Comparison of ENCODE assay signal across 9 mouse cellular contexts in the genomic region with DNA sequence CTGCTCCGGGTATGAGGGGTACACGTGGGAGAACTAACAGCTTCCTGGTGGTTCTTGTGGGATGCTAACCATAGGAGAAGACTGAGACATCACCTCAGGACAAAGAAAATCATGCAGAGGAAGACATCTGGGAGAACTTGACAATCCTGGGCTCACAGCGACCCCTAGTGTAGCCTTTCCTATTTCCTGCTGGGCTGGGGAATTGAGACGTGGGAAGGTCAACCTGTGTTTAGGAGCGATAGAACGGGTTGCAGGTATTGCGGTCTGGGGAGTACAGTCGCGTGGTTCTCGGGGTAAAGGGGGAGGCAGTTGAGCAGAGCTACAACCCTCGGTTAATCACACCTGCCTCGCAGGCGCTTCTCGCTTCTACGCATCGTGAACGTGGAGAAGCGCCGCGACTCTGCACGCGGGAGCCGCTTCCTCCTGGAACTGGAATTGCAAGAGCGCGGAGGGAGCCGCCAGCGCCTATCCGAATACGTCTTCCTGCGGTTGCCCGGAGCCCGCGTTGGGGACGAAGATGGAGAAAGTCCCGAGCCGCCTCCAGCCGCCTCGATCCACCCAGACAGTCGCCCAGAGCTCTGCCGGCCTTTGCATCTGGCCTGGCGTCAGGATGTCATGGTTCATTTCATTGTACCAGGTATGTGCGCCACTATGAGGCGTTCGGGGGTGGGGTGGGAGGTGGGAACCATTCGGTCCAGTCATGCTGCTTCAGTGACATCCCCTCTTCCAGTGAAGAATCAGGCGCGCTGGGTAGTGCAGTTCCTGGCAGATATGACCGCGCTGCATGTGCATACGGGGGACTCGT. TPM values are rescaled to one million over a fixed set of nuclear protein-coding genes. Genes with fewer than 3 reads are reported as not detected.
DNase-seq lines count a peak whose midpoint lies in the region; ATAC-seq and TF ChIP-seq lines count a peak whose summit lies in the region.
"Had no signal": no experiment of that assay in that cellular context is flagged by ENCODE, and none has a peak within 500 bp of the region (broad histone marks: within the 10 kb centered on the region; RNA-seq: fewer than 3 reads in every experiment).

No protein-coding gene starts in this region.

- peaks cover 9 to 21% of the 10 kb centered on the region in 2 experiments for H3K4me1 ChIP-seq in CH12.LX (ENCODE audit: control insufficient read depth in 1 of 2, insufficient read depth in 2 of 2)
- peaks cover 18% of the 10 kb centered on the region; the same call in 1 of the 2 replicates for H3K4me1 ChIP-seq in embryonic facial prominence, embryonic 12.5 days
- H3K4me1 ChIP-seq in heart, embryonic 10.5 days: peaks cover 17% of the 10 kb centered on the region
- H3K4me1 ChIP-seq in kidney, embryonic 14.5 days (ENCODE audit: control insufficient read depth, insufficient read depth, low read length): 0 out of 2 replicates have a peak, but pooled peaks cover 4% of the 10 kb centered on the region
- H3K4me1 ChIP-seq in liver, adult 2 months (ENCODE audit: control insufficient read depth, insufficient read depth, low read length): no peaks in the 10 kb centered on the region
- H3K4me1 ChIP-seq in stomach, embryonic 16.5 days (ENCODE audit: control insufficient read depth, insufficient read depth, low read length): peaks cover 4% of the 10 kb centered on the region; the same call in 1 of the 2 replicates

- no peak overlapping the region for H3K27ac ChIP-seq in CH12.LX (ENCODE audit: insufficient read depth, low read depth)
- no peak overlapping the region for H3K27ac ChIP-seq in embryonic facial prominence, embryonic 12.5 days
- H3K27ac ChIP-seq in heart, embryonic 10.5 days: no peak overlapping the region
- no peak overlapping the region for H3K27ac ChIP-seq in kidney, embryonic 14.5 days (ENCODE audit: low read depth, low read length)
- no peak overlapping the region for H3K27ac ChIP-seq in liver, adult 2 months (replicated peaks; ENCODE audit: insufficient read depth, low read depth, low read length)
- H3K27ac ChIP-seq in stomach, embryonic 16.5 days (ENCODE audit: low read length): no peak overlapping the region
- H3K27ac ChIP-seq: macrophage had no signal

- H3K27me3 ChIP-seq in CH12.LX (replicated peaks): peaks cover 60% of the 10 kb centered on the region
- H3K27me3 ChIP-seq in embryonic facial prominence, embryonic 12.5 days: peaks cover 27% of the 10 kb centered on the region
- H3K27me3 ChIP-seq in heart, embryonic 10.5 days (ENCODE audit: insufficient read depth, poor library complexity, severe bottlenecking): peaks cover 87% of the 10 kb centered on the region
- H3K27me3 ChIP-seq in kidney, embryonic 14.5 days (ENCODE audit: control insufficient read depth, insufficient read depth, low read length): peaks cover 18% of the 10 kb centered on the region
- peaks cover 3% of the 10 kb centered on the region; the same call in 1 of the 2 replicates for H3K27me3 ChIP-seq in liver, adult 2 months (ENCODE audit: control insufficient read depth, insufficient read depth, low read length)
- H3K27me3 ChIP-seq in stomach, embryonic 16.5 days (ENCODE audit: control insufficient read depth, insufficient read depth, low read length): peaks cover 12% of the 10 kb centered on the region

- no peaks in the 10 kb centered on the region for H3K79me2 ChIP-seq in CH12.LX (replicated peaks; ENCODE audit: control insufficient read depth, extremely low read depth, insufficient read depth, poor library complexity, severe bottlenecking)
- no peaks in the 10 kb centered on the region for H3K79me2 ChIP-seq in liver, adult 2 months (ENCODE audit: control insufficient read depth, insufficient read depth, low read length)

- no peaks in the 10 kb centered on the region for H3K9me3 ChIP-seq in CH12.LX (replicated peaks; ENCODE audit: low read length)
- no peaks in the 10 kb centered on the region for H3K9me3 ChIP-seq in embryonic facial prominence, embryonic 12.5 days
- H3K9me3 ChIP-seq in heart, embryonic 10.5 days: no peaks in the 10 kb centered on the region
- H3K9me3 ChIP-seq in kidney, embryonic 14.5 days (ENCODE audit: control insufficient read depth, low read length): no peaks in the 10 kb centered on the region
- H3K9me3 ChIP-seq in stomach, embryonic 16.5 days (replicated peaks; ENCODE audit: control insufficient read depth, low read length): no peaks in the 10 kb centered on the region

- H3K4me3 ChIP-seq in CH12.LX (replicated peaks in 1 of 3; ENCODE audit: low read depth in 2 of 3, low read length in 2 of 3, poor library complexity in 1 of 3): no peak overlapping the region
- peak overlapping the region; percentile 32 for H3K4me3 ChIP-seq in embryonic facial prominence, embryonic 12.5 days
- peak overlapping the region; percentile 54 for H3K4me3 ChIP-seq in heart, embryonic 10.5 days
- H3K4me3 ChIP-seq in kidney, embryonic 14.5 days (ENCODE audit: low read length): peak overlapping the region; percentile 37
- peak overlapping the region; percentile 2; the same call in 1 of the 2 replicates for H3K4me3 ChIP-seq in liver, adult 2 months (ENCODE audit: insufficient read depth, low read depth, low read length)
- peak overlapping the region; percentile 40 for H3K4me3 ChIP-seq in stomach, embryonic 16.5 days (replicated peaks; ENCODE audit: low read length)

- TF ChIP-seq EP300 in CH12.LX (IDR thresholded peaks at IDR 0.05; ENCODE audit: low read length): no peak

- no peak for TF ChIP-seq POLR2A in CH12.LX (IDR thresholded peaks at IDR 0.05; ENCODE audit: low read depth, low read length)
- TF ChIP-seq POLR2A in liver, adult 2 months (IDR thresholded peaks at IDR 0.05; ENCODE audit: extremely low read depth, insufficient read depth, low read length): no peak

- no peak overlapping the region for H3K9ac ChIP-seq in CH12.LX (ENCODE audit: insufficient read depth, low read depth)
- H3K9ac ChIP-seq in embryonic facial prominence, embryonic 12.5 days: peak overlapping the region; percentile 50
- H3K9ac ChIP-seq in kidney, embryonic 14.5 days (ENCODE audit: low read depth, low read length): peak overlapping the region; percentile 55
- H3K9ac ChIP-seq in liver, adult 2 months (ENCODE audit: low read depth, low read length): no peak overlapping the region
- H3K9ac ChIP-seq in stomach, embryonic 16.5 days (ENCODE audit: low read length): peak overlapping the region; percentile 46

- 2% methylated on average over 51 of the region's 51 CpGs for WGBS in embryonic facial prominence, embryonic 12.5 days
- WGBS in heart, embryonic 10.5 days: 2% methylated on average over 51 of the region's 51 CpGs
- under 1% methylated on average over 51 of the region's 51 CpGs for WGBS in kidney, embryonic 14.5 days
- WGBS in liver, adult 2 months: 5% methylated on average over 51 of the region's 51 CpGs
- WGBS in stomach, embryonic 16.5 days: 2% methylated on average over 51 of the region's 51 CpGs

- in situ Hi-C loops in CH12.LX (cut with MboI; ENCODE audit: low pct_ligation_motif_present, low pct_unique_long_range_greater_than_20kb, low sequenced_read_pairs): no loop called here

- peaks cover 0 to 3% of the 10 kb centered on the region in 2 experiments for H3K36me3 ChIP-seq in CH12.LX (replicated peaks in 1 of 2; ENCODE audit: control insufficient read depth in 1 of 2, insufficient read depth in 1 of 2, low read length in 1 of 2)
- peaks cover 26% of the 10 kb centered on the region for H3K36me3 ChIP-seq in embryonic facial prominence, embryonic 12.5 days
- no peaks in the 10 kb centered on the region; the same call in 1 of the 2 replicates for H3K36me3 ChIP-seq in heart, embryonic 10.5 days
- peaks cover 17% of the 10 kb centered on the region for H3K36me3 ChIP-seq in kidney, embryonic 14.5 days (ENCODE audit: control insufficient read depth, insufficient read depth, low read length)
- no peaks in the 10 kb centered on the region for H3K36me3 ChIP-seq in liver, adult 2 months (ENCODE audit: control insufficient read depth, insufficient read depth, low read length)
- H3K36me3 ChIP-seq in stomach, embryonic 16.5 days (ENCODE audit: control insufficient read depth, insufficient read depth, low read length): no peaks in the 10 kb centered on the region

- peak; percentile 59 for DNase-seq in CH12.LX (ENCODE audit: extremely low read depth)
- peak; percentile 67 to 87 for DNase-seq in adrenal gland, postnatal 36 days
- no peak for DNase-seq in heart, embryonic 10.5 days (ENCODE audit: low spot score)
- DNase-seq in liver, adult 2 months (ENCODE audit: extremely low read depth, low read depth, low spot score): peak; percentile 74

- H3K4me2 ChIP-seq in CH12.LX (ENCODE audit: insufficient read depth, low read depth, poor library complexity, severe bottlenecking): no peak overlapping the region
- H3K4me2 ChIP-seq in embryonic facial prominence, embryonic 12.5 days (replicated peaks): peak overlapping the region; percentile 69
- H3K4me2 ChIP-seq in kidney, embryonic 14.5 days (replicated peaks; ENCODE audit: low read depth, low read length): peak overlapping the region; percentile 84
- H3K4me2 ChIP-seq in stomach, embryonic 16.5 days (ENCODE audit: low read depth, low read length): peak overlapping the region; percentile 70

- TF ChIP-seq CTCF in CH12.LX (conservative IDR thresholded peaks at IDR 0.05 in 1 of 2, IDR thresholded peaks at IDR 0.05 in 1 of 2; ENCODE audit: low read depth in 2 of 2, low read length in 2 of 2): peak; percentile 65 to 75
- peak; percentile 79 for TF ChIP-seq CTCF in liver, adult 2 months (IDR thresholded peaks at IDR 0.05; ENCODE audit: low read depth, low read length)

- dilution Hi-C loops in CH12.LX (cut with MboI; ENCODE audit: extremely low pct_ligation_motif_present, extremely low pct_unique_long_range_greater_than_20kb, low sequenced_read_pairs): no loop called here

- ATAC-seq in embryonic facial prominence, embryonic 12.5 days (ENCODE audit: insufficient number of reproducible peaks, insufficient read depth, low FRiP score, low TSS enrichment): peak; percentile 5; the same call in 1 of the 2 replicates
- peak; percentile 37 for ATAC-seq in kidney, embryonic 14.5 days (ENCODE audit: low FRiP score, low TSS enrichment)
- peak; percentile 51; the same call in 1 of the 2 replicates for ATAC-seq in monocyte, adult 5-6 weeks (replicated peaks; ENCODE audit: insufficient number of reproducible peaks, low FRiP score, low TSS enrichment, poor library complexity, severe bottlenecking)
- 0 out of 2 replicates have a peak, but pooled peaks have one; percentile 11 for ATAC-seq in stomach, embryonic 16.5 days (ENCODE audit: insufficient read depth, low FRiP score)

- peak; percentile 77 for TF ChIP-seq RAD21 in CH12.LX (IDR thresholded peaks at IDR 0.05; ENCODE audit: low read depth, low read length)

RNA-seq across cellular contexts. Expression of a gene that starts 7.8 kb away (rescaled TPM):
- total RNA-seq in CH12.LX (2012; rRNA removed) (52.8 and 63.1 TPM in 2 replicates), CH12.LX (2014; rRNA removed) (23.9 and 25.3 TPM in 2 replicates)
- polyA plus RNA-seq in CH12.LX (2012; ENCODE audit: insufficient read length, low read depth): 37.8 and 38.0 TPM in 2 replicates
- 1 to 10 TPM; 1.4 to 1.5 TPM for total RNA-seq in adrenal gland, postnatal 36 days (2021)
- 13.3 and 16.2 TPM in 2 replicates for polyA plus RNA-seq in embryonic facial prominence, embryonic 12.5 days (2016; fragmentation: Nextera tagmentation; extraction: Ambion mirVana)
- polyA plus RNA-seq in heart, embryonic 10.5 days (2016; fragmentation: Nextera tagmentation; extraction: Ambion mirVana): 0.94 and 3.4 TPM in 2 replicates
- 4.0 and 4.3 TPM in 2 replicates for polyA plus RNA-seq in kidney, embryonic 14.5 days (2014; fragmentation: Nextera tagmentation; extraction: Ambion mirVana)
- 0.60 and 0.83 TPM in 2 replicates for total RNA-seq in liver, adult 2 months (2014; rRNA removed)
- 1.9 and 2.0 TPM in 2 replicates for polyA plus RNA-seq in liver, adult 2 months (2012; rRNA removed)
- total RNA-seq in monocyte, adult 5-6 weeks (2017): 14.0 to 17.9 TPM (median 14.2 TPM) in 3 replicates
- polyA plus RNA-seq in stomach, embryonic 16.5 days (2015; fragmentation: Nextera tagmentation; extraction: Ambion mirVana): 74.2 and 103 TPM in 2 replicates
- polyA plus RNA-seq: macrophage had no signal

RNA-seq across cellular contexts. Expression of a gene that starts 9.4 kb away (rescaled TPM):
- total RNA-seq in CH12.LX (2012; rRNA removed) (11.2 and 13.1 TPM in 2 replicates), CH12.LX (2014; rRNA removed) (0.70 and 0.91 TPM in 2 replicates)
- polyA plus RNA-seq in CH12.LX (2012; ENCODE audit: insufficient read length, low read depth): 2.9 TPM in 2 replicates
- under 1 TPM; 0.83 to 0.95 TPM for total RNA-seq in adrenal gland, postnatal 36 days (2021)
- 35.2 and 39.2 TPM in 2 replicates for polyA plus RNA-seq in embryonic facial prominence, embryonic 12.5 days (2016; fragmentation: Nextera tagmentation; extraction: Ambion mirVana)
- 2.6 and 12.7 TPM in 2 replicates for polyA plus RNA-seq in heart, embryonic 10.5 days (2016; fragmentation: Nextera tagmentation; extraction: Ambion mirVana)
- polyA plus RNA-seq in kidney, embryonic 14.5 days (2014; fragmentation: Nextera tagmentation; extraction: Ambion mirVana): 13.7 and 14.4 TPM in 2 replicates
- 0.09 TPM in 1 of 2 replicates, not detected in the other for total RNA-seq in liver, adult 2 months (2014; rRNA removed)
- polyA plus RNA-seq in liver, adult 2 months (2012; rRNA removed): 0.04 and 0.10 TPM in 2 replicates
- 0.10 TPM in 1 of 3 replicates, not detected in the others for total RNA-seq in monocyte, adult 5-6 weeks (2017)
- polyA plus RNA-seq in stomach, embryonic 16.5 days (2015; fragmentation: Nextera tagmentation; extraction: Ambion mirVana): 4.9 and 5.1 TPM in 2 replicates
- polyA plus RNA-seq: macrophage had no signal

RNA-seq across cellular contexts. Expression of a gene that starts 30.1 kb away (rescaled TPM):
- total RNA-seq in CH12.LX (2012; rRNA removed) (12.9 and 19.2 TPM in 2 replicates), CH12.LX (2014; rRNA removed) (13.2 and 15.6 TPM in 2 replicates)
- 15.2 and 16.1 TPM in 2 replicates for polyA plus RNA-seq in CH12.LX (2012; ENCODE audit: insufficient read length, low read depth)
- total RNA-seq in adrenal gland, postnatal 36 days (2021): 1 to 10 TPM; 2.4 to 4.3 TPM
- polyA plus RNA-seq in embryonic facial prominence, embryonic 12.5 days (2016; fragmentation: Nextera tagmentation; extraction: Ambion mirVana): 1.9 and 3.0 TPM in 2 replicates
- 3.0 and 5.7 TPM in 2 replicates for polyA plus RNA-seq in heart, embryonic 10.5 days (2016; fragmentation: Nextera tagmentation; extraction: Ambion mirVana)
- 9.5 and 11.7 TPM in 2 replicates for polyA plus RNA-seq in kidney, embryonic 14.5 days (2014; fragmentation: Nextera tagmentation; extraction: Ambion mirVana)
- total RNA-seq in liver, adult 2 months (2014; rRNA removed): 21.8 and 28.5 TPM in 2 replicates
- polyA plus RNA-seq in liver, adult 2 months (2012; rRNA removed): 42.4 and 42.5 TPM in 2 replicates
- 9.1 to 25.0 TPM (median 12.5 TPM) in 3 replicates for total RNA-seq in monocyte, adult 5-6 weeks (2017)
- 14.1 and 14.7 TPM in 2 replicates for polyA plus RNA-seq in stomach, embryonic 16.5 days (2015; fragmentation: Nextera tagmentation; extraction: Ambion mirVana)

RNA-seq across cellular contexts. Expression of a gene that starts 41.3 kb away (rescaled TPM):
- total RNA-seq in CH12.LX (2012; rRNA removed): not detected in 2 replicates
- not detected in 2 replicates for total RNA-seq in CH12.LX (2014; rRNA removed)
- polyA plus RNA-seq in CH12.LX (2012; ENCODE audit: insufficient read length, low read depth): not detected in 2 replicates
- not detected for total RNA-seq in adrenal gland, postnatal 36 days (2021)
- not detected in 2 replicates for polyA plus RNA-seq in embryonic facial prominence, embryonic 12.5 days (2016; fragmentation: Nextera tagmentation; extraction: Ambion mirVana)
- polyA plus RNA-seq in heart, embryonic 10.5 days (2016; fragmentation: Nextera tagmentation; extraction: Ambion mirVana): not detected in 2 replicates
- not detected in 2 replicates for polyA plus RNA-seq in kidney, embryonic 14.5 days (2014; fragmentation: Nextera tagmentation; extraction: Ambion mirVana)
- not detected in 2 replicates for total RNA-seq in liver, adult 2 months (2014; rRNA removed)
- polyA plus RNA-seq in liver, adult 2 months (2012; rRNA removed): not detected in 2 replicates
- total RNA-seq in monocyte, adult 5-6 weeks (2017): not detected in 3 replicates
- polyA plus RNA-seq in stomach, embryonic 16.5 days (2015; fragmentation: Nextera tagmentation; extraction: Ambion mirVana): not detected in 2 replicates
- polyA plus RNA-seq: macrophage had no signal

RNA-seq across cellular contexts. Expression of a gene that starts 47.3 kb away (rescaled TPM):
- total RNA-seq in CH12.LX (2012; rRNA removed) (0.04 TPM in 2 replicates), CH12.LX (2014; rRNA removed) (not detected in 2 replicates)
- not detected in 2 replicates for polyA plus RNA-seq in CH12.LX (2012; ENCODE audit: insufficient read length, low read depth)
- under 1 TPM; 0.30 TPM for total RNA-seq in adrenal gland, postnatal 36 days (2021)
- polyA plus RNA-seq in embryonic facial prominence, embryonic 12.5 days (2016; fragmentation: Nextera tagmentation; extraction: Ambion mirVana): 2.2 and 2.5 TPM in 2 replicates
- polyA plus RNA-seq in heart, embryonic 10.5 days (2016; fragmentation: Nextera tagmentation; extraction: Ambion mirVana): 0.42 and 0.97 TPM in 2 replicates
- polyA plus RNA-seq in kidney, embryonic 14.5 days (2014; fragmentation: Nextera tagmentation; extraction: Ambion mirVana): 3.0 and 4.4 TPM in 2 replicates
- not detected in 2 replicates for total RNA-seq in liver, adult 2 months (2014; rRNA removed)
- polyA plus RNA-seq in liver, adult 2 months (2012; rRNA removed): 0.09 and 0.13 TPM in 2 replicates
- total RNA-seq in monocyte, adult 5-6 weeks (2017): not detected in 3 replicates
- polyA plus RNA-seq in stomach, embryonic 16.5 days (2015; fragmentation: Nextera tagmentation; extraction: Ambion mirVana): 22.5 and 26.2 TPM in 2 replicates
- polyA plus RNA-seq: macrophage had no signal

Comparison
In these comparisons a context has a peak if more than half of its experiments do, and no peak if none do; other contexts are left out.
1. H3K4me3 ChIP-seq: peak in embryonic facial prominence, embryonic 12.5 days (single experiment), heart, embryonic 10.5 days (single experiment), kidney, embryonic 14.5 days (single experiment), liver, adult 2 months (single experiment) and stomach, embryonic 16.5 days (single experiment); none in CH12.LX (0 of 3).
2. H3K9ac ChIP-seq: peak in embryonic facial prominence, embryonic 12.5 days (single experiment), kidney, embryonic 14.5 days (single experiment) and stomach, embryonic 16.5 days (single experiment); none in CH12.LX (single experiment) and liver, adult 2 months (single experiment).
3. Peak in every context shown above with its lines, with median percentiles within 50 percentile points of each other: ATAC-seq.